Comparison of ENCODE assay signal across 8 mouse cellular contexts in the genomic region with DNA sequence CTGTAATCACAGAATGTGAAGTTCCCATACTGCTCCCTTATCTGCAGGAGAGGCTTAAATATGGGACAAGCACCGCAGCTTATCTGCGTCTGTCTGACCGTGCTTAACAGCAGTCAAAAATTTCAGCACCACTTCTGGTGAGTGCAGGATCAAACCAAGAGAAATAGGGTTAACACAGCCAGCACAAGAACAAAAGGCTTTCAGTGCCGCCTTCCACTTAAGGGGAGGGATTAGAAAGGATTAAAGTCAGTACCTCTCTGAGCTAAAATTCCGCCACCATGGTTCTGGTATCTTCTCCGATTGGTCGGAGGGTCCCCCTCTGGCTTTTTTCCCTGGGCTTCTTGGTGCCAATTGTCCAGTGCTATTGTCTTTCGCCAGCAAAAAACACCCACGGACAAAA. TPM values are rescaled to one million over a fixed set of nuclear protein-coding genes. Genes with fewer than 3 reads are reported as not detected.
DNase-seq lines count a peak whose midpoint lies in the region; ATAC-seq and TF ChIP-seq lines count a peak whose summit lies in the region.

No protein-coding gene starts in this region.

- no peak for TF ChIP-seq EP300 in lung, postnatal 0 days (IDR thresholded peaks at IDR 0.05)

- intact Hi-C loops in left cerebral cortex, postnatal 25 days (cut with DNase I), result loop anchor here (2.0 to 10.0 kb wide), 2 partner anchors 418 to 516 kb away; no protein-coding TSS in a partner anchor

- peak; percentile 30 for ATAC-seq in lung, postnatal 0 days
- peak; percentile 70; the same call in 1 of the 2 replicates for ATAC-seq in forebrain, embryonic 12.5 days (ENCODE audit: low FRiP score)
- ATAC-seq in liver, embryonic 12.5 days, result peak; percentile 55
- ATAC-seq in stomach, embryonic 16.5 days (ENCODE audit: insufficient read depth, low FRiP score), result no peak

- no peaks in the 10 kb centered on the region for H3K4me1 ChIP-seq in lung, postnatal 0 days (ENCODE audit: insufficient read depth, low read depth, low read length)
- no peaks in the 10 kb centered on the region for H3K4me1 ChIP-seq in forebrain, embryonic 12.5 days
- H3K4me1 ChIP-seq in liver, embryonic 12.5 days, result no peaks in the 10 kb centered on the region
- no peaks in the 10 kb centered on the region for H3K4me1 ChIP-seq in stomach, embryonic 16.5 days (ENCODE audit: control insufficient read depth, insufficient read depth, low read length)

- no peak overlapping the region for H3K9ac ChIP-seq in lung, postnatal 0 days (replicated peaks; ENCODE audit: low read depth)
- H3K9ac ChIP-seq in forebrain, embryonic 12.5 days, result peak overlapping the region; percentile 33
- H3K9ac ChIP-seq in liver, embryonic 12.5 days, result no peak overlapping the region
- H3K9ac ChIP-seq in stomach, embryonic 16.5 days (ENCODE audit: low read length), result peak overlapping the region; percentile 4; the same call in 1 of the 2 replicates

- no peaks in the 10 kb centered on the region for H3K9me3 ChIP-seq in lung, postnatal 0 days (ENCODE audit: low read length)
- no peaks in the 10 kb centered on the region for H3K9me3 ChIP-seq in forebrain, embryonic 12.5 days
- H3K9me3 ChIP-seq in liver, embryonic 12.5 days (replicated peaks), result no peaks in the 10 kb centered on the region
- H3K9me3 ChIP-seq in stomach, embryonic 16.5 days (replicated peaks; ENCODE audit: control insufficient read depth, low read length), result no peaks in the 10 kb centered on the region

- no peak for TF ChIP-seq CTCF in lung, postnatal 0 days (IDR thresholded peaks at IDR 0.05)

- H3K27ac ChIP-seq in lung, postnatal 0 days (ENCODE audit: low read length), result no peak overlapping the region
- peak overlapping the region; percentile 59 for H3K27ac ChIP-seq in forebrain, embryonic 12.5 days
- no peak overlapping the region for H3K27ac ChIP-seq in liver, embryonic 12.5 days
- H3K27ac ChIP-seq in stomach, embryonic 16.5 days (ENCODE audit: low read length), result no peak overlapping the region

- 32% methylated on average over 9 of the region's 9 CpGs for WGBS in lung, postnatal 0 days
- 24% methylated on average over 9 of the region's 9 CpGs for WGBS in forebrain, embryonic 12.5 days
- WGBS in liver, embryonic 12.5 days (ENCODE audit: insufficient replicate concordance), result 40% methylated on average over 9 of the region's 9 CpGs
- 53% methylated on average over 9 of the region's 9 CpGs for WGBS in stomach, embryonic 16.5 days

- H3K36me3 ChIP-seq in lung, postnatal 0 days (ENCODE audit: insufficient read depth, low read length), result no peaks in the 10 kb centered on the region
- no peaks in the 10 kb centered on the region for H3K36me3 ChIP-seq in forebrain, embryonic 12.5 days (replicated peaks)
- no peaks in the 10 kb centered on the region for H3K36me3 ChIP-seq in liver, embryonic 12.5 days
- H3K36me3 ChIP-seq in stomach, embryonic 16.5 days (ENCODE audit: control insufficient read depth, insufficient read depth, low read length), result no peaks in the 10 kb centered on the region

- peak; percentile 9 for DNase-seq in lung, postnatal 0 days (ENCODE audit: low spot score)
- no peak for DNase-seq in lung, postnatal 14 days
- no peak for DNase-seq in urinary bladder, adult 2 months (ENCODE audit: low spot score)
- DNase-seq in left cerebral cortex, postnatal 25 days (ENCODE audit: low spot score in 2 of 2), result no peak
- DNase-seq in gastrocnemius, adult 18-20 months (ENCODE audit: low spot score), result no peak

- H3K4me2 ChIP-seq in lung, postnatal 0 days (replicated peaks; ENCODE audit: low read depth, low read length), result peak overlapping the region; percentile 43
- H3K4me2 ChIP-seq in forebrain, embryonic 12.5 days, result peak overlapping the region; percentile 48
- H3K4me2 ChIP-seq in liver, embryonic 12.5 days, result peak overlapping the region; percentile 39
- H3K4me2 ChIP-seq in stomach, embryonic 16.5 days (ENCODE audit: low read depth, low read length), result peak overlapping the region; percentile 38

- 0 out of 2 replicates have a peak overlapping the region, but pooled peaks have one; percentile 5 for H3K4me3 ChIP-seq in lung, postnatal 0 days (ENCODE audit: low read depth, low read length)
- H3K4me3 ChIP-seq in forebrain, embryonic 12.5 days (replicated peaks), result peak overlapping the region; percentile 28
- no peak overlapping the region for H3K4me3 ChIP-seq in liver, embryonic 12.5 days
- peak overlapping the region; percentile 15 for H3K4me3 ChIP-seq in stomach, embryonic 16.5 days (replicated peaks; ENCODE audit: low read length)

- H3K27me3 ChIP-seq in lung, postnatal 0 days (replicated peaks; ENCODE audit: insufficient read depth, low read length), result no peaks in the 10 kb centered on the region
- H3K27me3 ChIP-seq in forebrain, embryonic 12.5 days, result no peaks in the 10 kb centered on the region
- no peaks in the 10 kb centered on the region for H3K27me3 ChIP-seq in liver, embryonic 12.5 days (replicated peaks)
- H3K27me3 ChIP-seq in stomach, embryonic 16.5 days (ENCODE audit: control insufficient read depth, insufficient read depth, low read length), result no peaks in the 10 kb centered on the region

RNA-seq across cellular contexts. Expression of a gene that starts 27.0 kb away (rescaled TPM):
- 11.2 and 13.5 TPM in 2 replicates for polyA plus RNA-seq in lung, postnatal 0 days (2015; fragmentation: Nextera tagmentation; extraction: Ambion mirVana)
- 22.4 and 30.5 TPM in 2 replicates for polyA plus RNA-seq in forebrain, embryonic 12.5 days (2016; fragmentation: Nextera tagmentation; extraction: Ambion mirVana)
- polyA plus RNA-seq in liver, embryonic 12.5 days (2016; fragmentation: Nextera tagmentation; extraction: Ambion mirVana), result 8.9 and 10.6 TPM in 2 replicates
- polyA plus RNA-seq in stomach, embryonic 16.5 days (2015; fragmentation: Nextera tagmentation; extraction: Ambion mirVana), result 21.4 and 21.9 TPM in 2 replicates
- 27.3 and 36.8 TPM in 2 replicates for polyA plus RNA-seq in urinary bladder, adult 2 months (2012; rRNA removed)
- 10 to 100 TPM; 44.6 to 56.6 TPM for total RNA-seq in left cerebral cortex, postnatal 25 days (2021)
- 1 to 10 TPM; 7.3 to 9.8 TPM for total RNA-seq in gastrocnemius, adult 18-20 months (2021)

RNA-seq across cellular contexts. Expression of a gene that starts 49.0 kb away (rescaled TPM):
- 1.6 and 2.0 TPM in 2 replicates for polyA plus RNA-seq in lung, postnatal 0 days (2015; fragmentation: Nextera tagmentation; extraction: Ambion mirVana)
- polyA plus RNA-seq in forebrain, embryonic 12.5 days (2016; fragmentation: Nextera tagmentation; extraction: Ambion mirVana), result 5.9 and 8.4 TPM in 2 replicates
- 2.6 and 3.0 TPM in 2 replicates for polyA plus RNA-seq in liver, embryonic 12.5 days (2016; fragmentation: Nextera tagmentation; extraction: Ambion mirVana)
- polyA plus RNA-seq in stomach, embryonic 16.5 days (2015; fragmentation: Nextera tagmentation; extraction: Ambion mirVana), result 2.8 and 5.3 TPM in 2 replicates
- 4.2 and 4.4 TPM in 2 replicates for polyA plus RNA-seq in urinary bladder, adult 2 months (2012; rRNA removed)
- total RNA-seq in left cerebral cortex, postnatal 25 days (2021), result 10 to 100 TPM in 1 of 2 experiments, 1 to 10 TPM in 1; 8.1 to 10.3 TPM
- total RNA-seq in gastrocnemius, adult 18-20 months (2021), result 1 to 10 TPM in 1 of 2 experiments, under 1 TPM in 1; 0.94 to 1.8 TPM

Comparison
In these comparisons a context has a peak if more than half of its experiments do, and no peak if none do; other contexts are left out.
1. H3K9ac ChIP-seq: peak in forebrain, embryonic 12.5 days (single experiment) and stomach, embryonic 16.5 days (single experiment); none in lung, postnatal 0 days (single experiment) and liver, embryonic 12.5 days (single experiment).
2. Peak in every context shown above with its lines, with median percentiles within 50 percentile points of each other: H3K4me2 ChIP-seq.